Mouse (Mus musculus) erythroid progenitor cell, adult 5-6 weeks (primary cell): ENCODE results near the gene Flnb. TPM values are rescaled to one million over a fixed set of nuclear protein-coding genes. Genes with fewer than 3 reads are reported as not detected.
A peak's percentile ranks its signal among the peaks of the same experiment; 100 is the strongest.

Source experiments
- ATAC-seq: replicated peaks from 2 replicates; pipeline ENCODE4 v1.8.0; 2016; ENCODE audit warnings: moderate number of reproducible peaks, mild to moderate bottlenecking, moderate TSS enrichment, inconsistent platforms; ENCODE audit not compliant: poor library complexity, low FRiP score, severe bottlenecking
- total RNA-seq, 2 experiments: library from RNA; stranded (forward) in 1 of 2; stranded (reverse) in 1 of 2; fragments of 150-400 nt in 1 of 2; fragments of 186-747, 209-891 nt in 1 of 2; gene quantifications; 2 replicates each; pipeline versions ENCODE4 v1.2.3 to v1.2.4; 2015 to 2017; ENCODE audit warnings: low replicate concordance in 2 of 2

The Flnb gene
- 1.4 and 1.7 TPM in 2 replicates for total RNA-seq (2015; ENCODE audit: low replicate concordance)
- 0.64 and 1.2 TPM in 2 replicates for total RNA-seq (2017; ENCODE audit: low replicate concordance)

GRCm38 (mm10) chr14:7817770-7818462 lies at the start of gene Flnb:
Gene Flnb (plus strand): TSS chr14:7817957.
- 0 out of 2 replicates have a peak, but pooled peaks have one; percentile 49 for ATAC-seq

GRCm38 (mm10) chr14:7773714-7774389 lies 43.9 kb upstream of the Flnb start:
- no peak for ATAC-seq

GRCm38 (mm10) chr14:7786073-7786472 lies 31.7 kb upstream of the Flnb start:
- no peak for ATAC-seq

- no peak for ATAC-seq
These were observed 28.3 kb upstream of the Flnb start for GRCm38 (mm10) chr14:7789266-7790030.

GRCm38 (mm10) chr14:7791061-7791531 lies 26.7 kb upstream of the Flnb start:
- ATAC-seq: no peak

- ATAC-seq: no peak
These were observed 26.1 kb upstream of the Flnb start, which contains the start of gene Gm26661 for GRCm38 (mm10) chr14:7791532-7792159. Gene Gm26661 (plus strand): TSS chr14:7791587.

- ATAC-seq: no peak
These were observed 21.8 kb upstream of the Flnb start for GRCm38 (mm10) chr14:7795961-7796360.

- ATAC-seq: no peak
These were observed 17.1 kb upstream of the Flnb start for GRCm38 (mm10) chr14:7800611-7801010.

GRCm38 (mm10) chr14:7801831-7802230 lies 15.9 kb upstream of the Flnb start:
- no peak for ATAC-seq

- no peak for ATAC-seq
These were observed 13.7 kb upstream of the Flnb start for GRCm38 (mm10) chr14:7803874-7804557.

- ATAC-seq: no peak
These were observed 13.2 kb upstream of the Flnb start for GRCm38 (mm10) chr14:7804558-7804905.

GRCm38 (mm10) chr14:7807711-7808110 lies 10.0 kb upstream of the Flnb start:
- ATAC-seq: no peak

GRCm38 (mm10) chr14:7808501-7808981 lies 9.2 kb upstream of the Flnb start:
- ATAC-seq: no peak

GRCm38 (mm10) chr14:7809043-7809955 lies 8.5 kb upstream of the Flnb start:
- ATAC-seq: no peak

- ATAC-seq: no peak
These were observed 835 bp downstream of the Flnb start for GRCm38 (mm10) chr14:7818463-7819121.

- no peak for ATAC-seq
These were observed 1.7 kb downstream of the Flnb start for GRCm38 (mm10) chr14:7819446-7819845.

- no peak for ATAC-seq
These were observed 3.6 kb downstream of the Flnb start for GRCm38 (mm10) chr14:7821341-7821740.

- ATAC-seq: no peak
These were observed 4.9 kb downstream of the Flnb start for GRCm38 (mm10) chr14:7822693-7823092.
